Mouse (Mus musculus) right cerebral cortex, postnatal 4 days (tissue): ENCODE measurements at regions not wholly inside any gene's neighbourhood (a gene's known extent, or its start where the extent isn't known, plus 50 kb on each side); places are given as distances from the start of the nearest gene placed in this dataset.
A peak's percentile ranks its signal among the peaks of the same experiment; 100 is the strongest.
"Not testable (repeated sequence)": the region's sequence is repeated elsewhere in the genome, so short reads cannot be mapped to it uniquely, and the experiment has no call there.

Experiments used
- DNase-seq: peaks from one replicate; pipeline ENCODE4 v3.0.0-alpha.2; 2022

- no peak for DNase-seq
These were observed 110.6 kb upstream of the Rmdn2 start for GRCm38 (mm10) chr17:79501031-79501474.

DNA sequence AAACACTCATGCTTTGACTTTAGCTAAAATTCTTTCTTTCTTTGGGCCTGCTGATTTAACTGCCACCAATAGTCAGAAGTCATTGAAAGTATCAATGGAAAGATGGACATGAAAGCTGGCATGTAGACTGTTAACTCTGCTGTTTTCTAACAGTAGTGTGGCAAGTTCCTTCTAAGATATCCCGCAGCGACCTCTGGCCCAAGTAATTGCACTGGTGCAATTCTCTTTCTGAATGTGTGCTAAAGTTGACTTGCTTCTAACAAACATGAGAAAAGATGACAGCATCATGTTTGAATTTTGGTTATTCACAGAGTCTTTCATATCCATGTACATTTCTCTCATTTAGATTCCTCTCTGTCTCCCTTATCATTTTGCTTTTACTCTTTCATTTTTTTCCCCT, 109.7 kb upstream of the Rmdn2 start:
- no peak for DNase-seq

DNA sequence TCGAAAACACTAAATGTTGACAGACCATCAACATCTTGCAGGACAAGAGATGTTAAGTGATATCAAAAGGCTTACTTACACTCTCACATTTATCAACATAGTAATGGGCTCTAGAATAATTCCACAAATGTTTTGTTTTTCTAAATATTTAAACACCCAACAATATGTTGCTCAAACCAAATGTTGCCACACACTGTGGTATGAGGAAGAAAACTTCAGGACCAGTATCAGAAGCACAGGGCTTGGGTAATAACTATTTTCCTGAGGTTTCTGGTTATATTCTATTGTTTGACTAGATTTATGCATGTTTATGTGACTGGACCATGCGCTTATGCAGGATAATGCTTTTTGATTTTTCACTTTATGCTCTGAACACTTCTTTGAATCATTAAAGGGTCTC, 108.6 kb upstream of the Rmdn2 start:
- no peak for DNase-seq

- DNase-seq, result no peak
These were observed 107.5 kb upstream of the Rmdn2 start for GRCm38 (mm10) chr17:79504209-79504608.

GRCm38 (mm10) chr17:79505565-79505964, 106.1 kb upstream of the Rmdn2 start:
- DNase-seq, result no peak

GRCm38 (mm10) chr17:79509281-79509680, 102.4 kb upstream of the Rmdn2 start:
- DNase-seq, result no peak

- no peak for DNase-seq
These were observed 101.5 kb upstream of the Rmdn2 start for GRCm38 (mm10) chr17:79509957-79510710.

DNA sequence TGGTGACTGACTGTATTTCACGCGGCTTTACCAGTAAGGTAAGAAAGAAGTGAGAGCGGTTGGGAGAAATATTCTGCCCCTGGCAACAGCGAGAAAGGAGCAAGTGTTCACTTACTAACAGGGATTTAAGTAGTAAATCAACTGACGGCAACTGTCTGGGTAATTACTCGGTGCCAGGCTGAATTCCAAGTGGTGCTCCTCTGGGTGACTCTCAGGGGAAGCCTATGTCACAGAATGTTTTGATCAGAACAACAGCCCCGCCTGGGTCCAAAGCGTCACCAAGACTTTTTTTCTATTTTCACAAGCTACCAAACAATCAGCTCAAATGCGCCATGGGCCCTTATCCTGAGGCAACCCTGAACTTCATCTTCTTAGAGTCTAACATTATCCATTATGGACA, 100.4 kb upstream of the Rmdn2 start:
- DNase-seq, result no peak

DNA sequence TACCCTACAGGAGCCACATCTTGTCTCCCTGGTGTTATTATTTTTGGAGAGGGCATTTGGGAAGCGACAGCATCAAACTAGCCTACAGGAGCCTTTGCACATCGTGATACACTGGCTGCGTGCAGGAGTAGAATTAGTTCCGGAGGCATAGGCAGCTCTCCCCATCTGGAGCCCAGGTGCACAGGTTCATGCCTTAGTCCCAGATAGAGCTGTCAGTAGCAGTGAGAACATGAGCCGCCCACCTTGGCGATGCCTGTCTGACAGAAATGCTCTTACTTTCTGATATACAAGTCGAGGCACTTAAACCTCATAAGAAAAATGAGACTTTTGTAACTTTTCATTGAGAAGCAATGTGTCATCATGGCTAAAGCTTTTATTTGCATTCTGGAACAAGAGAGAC, 97.6 kb upstream of the Rmdn2 start:
- no peak for DNase-seq

DNA sequence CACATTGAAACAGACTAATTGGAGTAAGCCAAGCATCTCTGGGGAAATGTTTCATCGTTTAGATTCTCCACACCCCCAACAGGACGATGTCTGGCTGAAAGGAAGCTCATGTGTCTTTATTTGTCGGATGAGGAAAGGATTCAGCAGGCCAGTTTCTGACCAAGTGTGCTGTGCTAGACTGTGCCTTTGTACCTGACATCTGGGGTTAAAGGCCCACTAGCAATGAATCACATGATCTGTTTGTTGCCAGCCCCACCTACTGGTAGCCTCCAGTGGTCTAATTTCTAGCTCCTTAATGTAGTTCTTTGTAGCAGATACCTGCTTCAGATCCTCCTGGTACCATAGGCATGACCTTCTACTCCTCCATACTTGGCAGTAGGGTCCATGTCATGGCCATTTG, 93.5 kb upstream of the Rmdn2 start:
- no peak for DNase-seq

DNA sequence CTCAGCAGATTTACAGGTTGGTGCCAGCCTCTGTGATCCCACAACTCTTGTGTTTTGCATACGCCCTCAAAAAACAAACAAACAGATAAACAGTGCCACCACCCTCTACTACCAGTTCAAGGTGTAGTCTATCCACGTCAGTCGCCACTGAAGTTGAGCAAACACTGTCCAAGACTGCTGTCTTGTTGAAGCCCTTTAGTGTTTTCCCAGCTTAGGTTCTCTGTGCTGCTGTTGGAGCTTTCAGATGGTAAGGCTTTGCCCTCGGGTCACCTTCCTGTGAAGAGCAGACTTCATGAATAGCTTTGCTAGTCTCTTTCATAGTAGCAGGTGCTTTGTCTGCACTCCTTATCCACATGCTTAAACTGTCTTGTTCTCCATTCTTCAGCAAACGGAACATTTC, 93.0 kb upstream of the Rmdn2 start:
- no peak for DNase-seq

DNA sequence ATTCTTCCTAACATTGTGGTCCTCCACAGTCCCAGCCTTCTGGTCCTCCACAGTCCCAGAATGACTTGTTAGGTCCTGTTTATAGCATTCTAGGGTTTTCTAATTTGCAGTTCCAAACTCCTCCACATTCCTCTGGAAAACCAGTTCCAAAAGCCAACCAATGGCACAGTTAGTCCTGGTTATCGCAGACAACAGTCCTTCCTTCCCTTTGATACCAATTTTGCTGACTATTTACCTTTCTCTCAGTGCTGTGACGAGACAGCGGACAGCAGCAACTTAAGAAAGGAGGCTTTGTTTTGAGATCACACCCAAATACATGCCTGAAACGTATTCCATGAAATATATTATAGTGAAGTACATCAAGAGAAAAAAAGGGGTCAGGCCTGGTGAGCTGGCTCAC, 92.3 kb upstream of the Rmdn2 start:
- no peak for DNase-seq

DNA sequence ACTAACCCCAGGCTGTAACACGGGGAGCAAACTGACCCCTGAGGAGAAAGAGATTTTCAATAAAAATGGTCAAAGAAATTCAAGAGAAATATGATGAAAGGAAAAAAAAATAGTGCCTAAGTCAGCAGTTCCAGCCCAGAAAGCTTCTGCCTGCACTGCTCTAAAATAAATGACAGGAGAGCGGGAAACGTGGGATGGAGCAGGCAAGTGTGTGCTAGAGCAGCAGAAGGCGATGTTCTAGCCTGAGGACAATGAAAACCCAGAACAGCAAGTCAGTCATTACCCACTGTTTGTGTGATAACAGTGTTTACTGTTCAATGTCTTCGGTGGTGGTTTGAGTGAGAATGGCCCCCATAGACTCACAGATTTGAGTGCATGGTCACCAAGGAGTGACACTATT, 91.4 kb upstream of the Rmdn2 start:
- DNase-seq, result no peak

DNA sequence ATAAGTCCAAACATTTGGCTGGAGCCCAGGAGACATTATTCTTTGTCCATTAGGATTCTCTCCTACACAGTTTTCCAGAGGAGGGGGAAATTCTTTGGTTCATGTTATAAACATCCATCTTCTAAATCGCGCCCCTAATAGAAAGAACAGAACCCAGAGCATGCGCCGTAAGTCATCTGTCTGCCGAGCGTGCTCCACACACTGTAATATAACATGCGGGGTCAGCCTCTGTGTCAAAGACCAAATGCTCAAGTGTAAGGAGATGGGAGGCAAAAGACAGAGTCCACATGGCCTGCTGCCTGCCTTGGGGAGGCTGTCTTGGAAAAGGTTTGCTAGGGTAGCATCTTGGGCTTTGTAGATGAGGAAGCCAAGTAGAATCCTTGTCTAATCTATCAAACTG, 90.0 kb upstream of the Rmdn2 start:
- no peak for DNase-seq

GRCm38 (mm10) chr17:79523230-79523629, 88.4 kb upstream of the Rmdn2 start:
- DNase-seq, result no peak

GRCm38 (mm10) chr17:79527391-79527790, 84.3 kb upstream of the Rmdn2 start:
- no peak for DNase-seq

DNA sequence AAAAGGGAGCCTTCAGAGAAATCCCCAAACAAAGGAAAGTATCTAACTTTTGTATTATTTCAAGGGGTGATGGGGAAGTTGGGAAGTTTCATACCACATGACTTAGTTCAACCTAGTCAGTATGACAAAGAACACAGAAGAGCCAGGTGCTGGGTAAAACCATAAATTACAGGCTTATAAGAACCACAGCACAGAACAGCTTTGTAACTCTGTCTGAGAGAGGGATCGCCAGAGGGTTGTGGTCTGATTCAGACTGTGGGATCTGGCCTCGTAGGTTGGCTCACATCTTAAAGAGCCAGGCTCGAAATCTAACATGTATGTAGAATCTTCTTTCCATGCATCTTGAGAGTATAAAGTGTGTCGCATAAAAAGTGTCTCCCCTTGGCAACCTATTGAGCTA, 75.1 kb upstream of the Rmdn2 start:
- no peak for DNase-seq

GRCm38 (mm10) chr17:79538789-79539188, 72.9 kb upstream of the Rmdn2 start:
- DNase-seq, result no peak

- no peak for DNase-seq
These were observed 71.6 kb upstream of the Rmdn2 start for GRCm38 (mm10) chr17:79540038-79540437.

DNA sequence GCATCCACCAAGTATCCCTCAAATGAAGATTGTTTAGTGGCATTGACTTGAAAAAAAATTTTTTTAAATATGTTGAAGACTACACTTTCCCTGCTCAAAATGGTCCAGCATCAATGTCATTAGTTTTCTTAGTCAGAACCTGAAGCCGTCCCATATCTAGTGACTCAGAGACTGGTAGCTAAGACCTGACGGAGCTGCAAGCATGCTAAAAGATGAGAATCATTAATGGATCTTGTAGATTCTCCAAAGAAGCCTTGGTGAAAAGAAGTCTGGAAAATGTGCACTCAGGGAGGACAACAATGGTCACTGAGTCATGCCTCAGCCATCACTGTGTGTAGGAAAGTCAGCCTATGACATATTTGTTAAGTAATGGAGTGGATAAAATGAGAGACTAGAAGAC, 71.2 kb upstream of the Rmdn2 start:
- DNase-seq, result no peak

GRCm38 (mm10) chr17:79543907-79544522, 67.6 kb upstream of the Rmdn2 start:
- DNase-seq, result peak; percentile 8

- DNase-seq, result no peak
These were observed 65.8 kb upstream of the Rmdn2 start for GRCm38 (mm10) chr17:79545878-79546277.

- DNase-seq, result no peak
These were observed 64.6 kb upstream of the Rmdn2 start for GRCm38 (mm10) chr17:79547075-79547474.

DNA sequence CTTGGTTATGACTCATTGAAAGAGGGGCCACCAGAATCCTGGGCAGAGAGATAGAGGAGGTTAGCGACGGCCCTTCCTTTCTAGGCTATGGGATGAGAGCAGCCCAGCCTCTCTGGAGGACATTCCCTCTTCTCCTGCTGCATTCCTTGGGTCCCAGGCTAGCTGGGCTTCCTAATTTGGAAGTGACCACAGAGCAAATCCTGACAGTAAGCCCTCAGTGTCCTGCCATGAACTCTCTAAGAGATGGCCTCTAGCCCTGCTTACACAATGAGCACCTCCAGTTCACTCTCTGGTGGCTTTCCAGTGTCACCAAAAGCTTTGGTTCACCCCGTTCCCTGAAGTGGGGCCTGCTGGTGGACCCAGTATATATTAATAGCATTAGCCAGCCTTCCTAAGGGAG, 64.1 kb upstream of the Rmdn2 start:
- DNase-seq, result no peak

DNA sequence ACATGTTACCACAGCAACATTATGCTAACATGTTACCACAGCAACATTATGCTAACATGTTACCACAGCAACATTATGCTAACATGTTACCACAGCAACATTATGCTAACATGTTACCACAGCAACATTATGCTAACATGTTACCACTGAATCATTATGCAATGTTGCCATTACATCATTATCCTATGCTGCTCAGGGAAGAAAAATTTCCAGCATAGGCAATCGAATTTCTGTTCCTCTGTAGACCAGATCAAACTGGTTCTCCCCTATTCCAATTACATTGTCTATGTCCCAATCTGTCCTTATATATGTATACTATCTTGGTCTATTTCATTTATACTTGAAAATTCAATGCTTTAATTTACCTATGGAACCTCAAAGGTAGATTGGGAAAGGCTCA, 61.3 kb upstream of the Rmdn2 start:
- DNase-seq, result not testable (repeated sequence)
